Mouse (Mus musculus): ENCODE data around the gene Alppl2. TPM values are rescaled to one million over a fixed set of nuclear protein-coding genes. Genes with fewer than 3 reads are reported as not detected.

Alppl2 gene
- polyA plus RNA-seq, 1 experiment = not detected

GRCm38 (mm10) chr1:87070720-87071119 is 19.0 kb downstream of the Alppl2 start:
- TF ChIP-seq CTCF (IDR thresholded peaks at IDR 0.05; ENCODE audit: control insufficient read depth, insufficient read depth, low read length) = peak; percentile 67
- TF ChIP-seq POLR2A (IDR thresholded peaks at IDR 0.05; ENCODE audit: borderline replicate concordance, control insufficient read depth, low read depth, low read length) = no peak
- H3K27ac ChIP-seq (ENCODE audit: control insufficient read depth, insufficient read depth, low read depth, low read length, poor library complexity) = no peak overlapping the region
- no peaks in the 10 kb centered on the region; the same call in 1 of the 2 replicates for H3K4me1 ChIP-seq (ENCODE audit: control insufficient read depth, insufficient read depth, low read length)
- H3K4me3 ChIP-seq (replicated peaks; ENCODE audit: control insufficient read depth, low read depth, low read length) = no peak overlapping the region
- 52% methylated on average over 16 of the region's 16 CpGs for WGBS

DNA sequence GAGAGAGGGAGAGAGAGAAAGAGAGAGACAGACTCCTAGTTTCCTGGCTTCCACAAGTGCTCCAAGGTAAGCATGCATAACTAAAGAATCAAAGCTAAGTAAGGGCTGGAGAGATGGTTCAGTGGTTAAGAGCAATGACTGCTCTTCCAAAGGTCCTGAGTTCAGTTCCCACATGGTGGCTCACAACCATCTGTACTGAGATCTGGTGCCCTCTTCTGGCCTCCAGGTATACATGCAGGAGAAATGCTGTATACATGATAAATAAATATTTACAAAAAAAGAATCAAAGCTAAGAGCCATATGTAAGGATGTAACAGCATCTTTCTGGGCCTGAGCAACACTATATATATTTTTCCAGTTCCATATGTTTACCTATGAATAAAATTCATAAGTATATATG is 28.8 kb downstream of the Alppl2 start:
- Histone ChIP-seq H3K4me1 (ENCODE audit: control insufficient read depth, insufficient read depth, low read length) (no peaks in the 10 kb centered on the region), H3K27ac (ENCODE audit: control insufficient read depth, insufficient read depth, low read depth, low read length, poor library complexity) (no peak overlapping the region), H3K4me3 (replicated peaks; ENCODE audit: control insufficient read depth, low read depth, low read length) (no peak overlapping the region)
- TF ChIP-seq CTCF (IDR thresholded peaks at IDR 0.05; ENCODE audit: control insufficient read depth, insufficient read depth, low read length) (no peak), POLR2A (IDR thresholded peaks at IDR 0.05; ENCODE audit: borderline replicate concordance, control insufficient read depth, low read depth, low read length) (no peak)

DNA sequence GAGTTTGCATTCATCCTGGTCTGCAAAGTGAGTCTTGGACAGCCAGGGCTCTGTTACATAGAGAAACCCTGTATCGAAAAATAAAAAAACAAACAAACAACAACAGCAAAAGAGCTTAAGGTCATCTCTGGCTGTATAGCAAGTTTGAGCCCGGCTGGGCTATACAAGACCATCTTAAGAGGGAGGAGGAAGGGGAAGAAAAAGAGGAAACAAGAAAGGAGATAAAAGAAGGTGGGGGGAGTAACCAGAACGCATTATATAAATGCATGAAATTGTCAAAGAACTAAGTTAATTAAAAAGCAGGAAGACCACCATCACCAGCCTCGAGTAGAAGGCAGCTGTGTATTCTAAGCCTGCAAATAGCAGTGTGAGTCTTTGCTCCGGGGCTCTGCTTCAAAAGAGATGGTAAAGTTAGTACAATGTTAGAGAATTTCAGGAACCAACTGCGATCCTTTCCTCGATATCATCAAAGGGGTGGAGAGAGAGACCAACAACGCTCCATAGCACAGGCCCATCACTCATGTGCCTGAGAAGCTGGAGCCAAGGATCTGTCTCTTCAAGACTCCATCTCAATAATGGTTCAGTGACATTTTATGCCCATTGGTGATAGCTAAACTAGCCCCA is 30.6 kb downstream of the Alppl2 start:
- H3K4me3 ChIP-seq (replicated peaks; ENCODE audit: control insufficient read depth, low read depth, low read length) = no peak overlapping the region

DNA sequence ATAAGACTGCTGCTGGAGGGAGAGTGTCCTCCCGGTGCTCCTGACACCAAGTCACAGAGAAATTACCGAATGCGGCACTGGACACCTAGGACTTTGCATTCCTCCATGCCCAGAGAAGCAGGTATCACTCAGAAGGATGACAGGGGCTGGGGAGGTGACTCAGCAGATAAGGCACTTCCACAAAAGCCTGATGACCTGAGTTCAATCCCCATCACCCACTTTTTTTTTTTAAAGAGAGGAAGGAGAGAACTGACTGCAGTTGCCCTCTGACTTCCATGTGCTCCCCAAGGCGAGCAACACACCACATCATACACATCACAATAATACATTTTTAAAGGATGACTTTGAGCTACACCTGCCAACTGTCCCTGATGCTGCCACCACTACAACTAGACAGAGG is 32.7 kb downstream of the Alppl2 start:
- TF ChIP-seq CTCF (IDR thresholded peaks at IDR 0.05; ENCODE audit: control insufficient read depth, insufficient read depth, low read length) = no peak
- no peak for TF ChIP-seq POLR2A (IDR thresholded peaks at IDR 0.05; ENCODE audit: borderline replicate concordance, control insufficient read depth, low read depth, low read length)
- 70% methylated on average over 4 of the region's 4 CpGs for WGBS
- H3K4me1 ChIP-seq (ENCODE audit: control insufficient read depth, insufficient read depth, low read length) = no peaks in the 10 kb centered on the region

More for the DNA sequence above, 30.6 kb downstream of the Alppl2 start:
- whole genome bisulfite sequencing = 40% methylated on average over 8 of the region's 8 CpGs
- H3K4me1 ChIP-seq (ENCODE audit: control insufficient read depth, insufficient read depth, low read length) = no peaks in the 10 kb centered on the region
- TF ChIP-seq POLR2A (IDR thresholded peaks at IDR 0.05; ENCODE audit: borderline replicate concordance, control insufficient read depth, low read depth, low read length) = no peak
- TF ChIP-seq CTCF (IDR thresholded peaks at IDR 0.05; ENCODE audit: control insufficient read depth, insufficient read depth, low read length) = no peak
- H3K27ac ChIP-seq (ENCODE audit: control insufficient read depth, insufficient read depth, low read depth, low read length, poor library complexity) = no peak overlapping the region

GRCm38 (mm10) chr1:87051369-87051768 is 38.4 kb downstream of the Alppl2 start:
- H3K4me3 ChIP-seq (replicated peaks; ENCODE audit: control insufficient read depth, low read depth, low read length) = no peak overlapping the region
- no peaks in the 10 kb centered on the region for H3K4me1 ChIP-seq (ENCODE audit: control insufficient read depth, insufficient read depth, low read length)
- WGBS = 78% methylated on average over 4 of the region's 4 CpGs
- H3K27ac ChIP-seq (ENCODE audit: control insufficient read depth, insufficient read depth, low read depth, low read length, poor library complexity) = no peak overlapping the region
- no peak for TF ChIP-seq POLR2A (IDR thresholded peaks at IDR 0.05; ENCODE audit: borderline replicate concordance, control insufficient read depth, low read depth, low read length)
- no peak for TF ChIP-seq CTCF (IDR thresholded peaks at IDR 0.05; ENCODE audit: control insufficient read depth, insufficient read depth, low read length)

More for the DNA sequence above, 32.7 kb downstream of the Alppl2 start:
- H3K4me3 ChIP-seq (replicated peaks; ENCODE audit: control insufficient read depth, low read depth, low read length) = no peak overlapping the region
- no peak overlapping the region for H3K27ac ChIP-seq (ENCODE audit: control insufficient read depth, insufficient read depth, low read depth, low read length, poor library complexity)

- H3K4me1 ChIP-seq (ENCODE audit: control insufficient read depth, insufficient read depth, low read length) = no peaks in the 10 kb centered on the region
- H3K27ac ChIP-seq (ENCODE audit: control insufficient read depth, insufficient read depth, low read depth, low read length, poor library complexity) = no peak overlapping the region
- TF ChIP-seq CTCF (IDR thresholded peaks at IDR 0.05; ENCODE audit: control insufficient read depth, insufficient read depth, low read length) (no peak), POLR2A (IDR thresholded peaks at IDR 0.05; ENCODE audit: borderline replicate concordance, control insufficient read depth, low read depth, low read length) (no peak)
- H3K4me3 ChIP-seq (replicated peaks; ENCODE audit: control insufficient read depth, low read depth, low read length) = no peak overlapping the region
- WGBS = 75% methylated on average over 1 of the region's 1 CpGs
Measured at GRCm38 (mm10) chr1:87050700-87051099, 39.0 kb downstream of the Alppl2 start.

DNA sequence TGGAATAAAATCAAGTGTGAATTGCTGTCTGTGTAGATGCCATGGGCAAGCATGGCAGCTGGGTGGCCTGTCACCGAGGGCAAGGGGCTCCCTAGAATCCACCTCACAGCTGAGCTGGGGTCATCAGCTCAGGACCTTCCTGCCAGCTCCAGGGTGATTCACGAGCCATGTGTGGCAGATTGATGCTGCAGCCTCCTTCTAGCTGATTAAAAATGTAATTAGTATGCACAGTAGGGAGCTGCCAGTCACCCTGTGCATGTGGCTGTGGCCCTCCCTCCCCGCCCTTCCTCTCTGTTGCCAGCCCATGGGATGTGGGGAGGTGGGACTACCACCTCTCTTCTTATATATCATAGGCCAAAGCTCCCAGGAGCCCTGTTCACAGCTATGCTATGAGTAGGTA is 39.7 kb downstream of the Alppl2 start:
- Histone ChIP-seq H3K4me3 (replicated peaks; ENCODE audit: control insufficient read depth, low read depth, low read length) (no peak overlapping the region), H3K27ac (ENCODE audit: control insufficient read depth, insufficient read depth, low read depth, low read length, poor library complexity) (no peak overlapping the region), H3K4me1 (ENCODE audit: control insufficient read depth, insufficient read depth, low read length) (no peaks in the 10 kb centered on the region)
- WGBS = 86% methylated on average over 3 of the region's 3 CpGs
- TF ChIP-seq POLR2A (IDR thresholded peaks at IDR 0.05; ENCODE audit: borderline replicate concordance, control insufficient read depth, low read depth, low read length) (no peak), CTCF (IDR thresholded peaks at IDR 0.05; ENCODE audit: control insufficient read depth, insufficient read depth, low read length) (no peak)

DNA sequence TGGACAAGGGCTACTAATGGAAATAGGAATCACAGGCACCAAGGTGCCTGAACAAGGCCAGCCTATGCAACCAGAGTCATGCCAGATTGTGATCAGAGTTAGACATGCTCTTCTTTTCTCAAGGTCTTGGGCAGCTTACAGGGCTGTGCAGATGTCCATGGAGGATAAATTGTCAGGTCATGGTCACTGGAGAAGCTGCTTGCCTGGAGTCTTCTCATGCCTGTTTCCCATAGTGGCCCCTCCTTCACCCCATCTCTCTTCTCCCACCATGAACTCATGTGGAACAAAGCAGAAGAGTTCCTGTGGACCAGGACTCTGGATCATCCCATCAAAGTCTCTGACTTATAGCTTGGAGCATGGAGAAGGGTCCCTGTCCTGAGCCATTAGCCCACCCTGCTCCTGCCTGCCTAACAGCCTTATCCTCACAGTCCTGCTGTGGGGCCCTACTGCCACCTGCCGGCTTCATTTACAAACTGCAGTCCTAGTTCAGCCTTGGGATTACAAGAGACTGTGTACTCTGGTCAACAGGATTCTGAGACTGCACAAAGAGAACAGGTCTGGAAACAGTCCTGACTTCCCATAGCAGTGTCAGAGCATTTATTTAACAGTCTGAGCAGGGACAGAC is 47.8 kb downstream of the Alppl2 start:
- Histone ChIP-seq H3K27ac (ENCODE audit: control insufficient read depth, insufficient read depth, low read depth, low read length, poor library complexity) (no peak overlapping the region), H3K4me3 (replicated peaks; ENCODE audit: control insufficient read depth, low read depth, low read length) (no peak overlapping the region), H3K4me1 (ENCODE audit: control insufficient read depth, insufficient read depth, low read length) (no peaks in the 10 kb centered on the region)
- WGBS = 0% methylated on average over 1 of the region's 1 CpGs
- TF ChIP-seq POLR2A (IDR thresholded peaks at IDR 0.05; ENCODE audit: borderline replicate concordance, control insufficient read depth, low read depth, low read length) (no peak), CTCF (IDR thresholded peaks at IDR 0.05; ENCODE audit: control insufficient read depth, insufficient read depth, low read length) (peak; percentile 88)

Data from bone marrow, adult 2 months (tissue).